Mouse (Mus musculus): ENCODE data around the gene Arpc4. TPM values are rescaled to one million over a fixed set of nuclear protein-coding genes. Genes with fewer than 3 reads are reported as not detected.

The Arpc4 gene
- total RNA-seq, 2 experiments from 2014 or later = 124 to 138 TPM

DNA sequence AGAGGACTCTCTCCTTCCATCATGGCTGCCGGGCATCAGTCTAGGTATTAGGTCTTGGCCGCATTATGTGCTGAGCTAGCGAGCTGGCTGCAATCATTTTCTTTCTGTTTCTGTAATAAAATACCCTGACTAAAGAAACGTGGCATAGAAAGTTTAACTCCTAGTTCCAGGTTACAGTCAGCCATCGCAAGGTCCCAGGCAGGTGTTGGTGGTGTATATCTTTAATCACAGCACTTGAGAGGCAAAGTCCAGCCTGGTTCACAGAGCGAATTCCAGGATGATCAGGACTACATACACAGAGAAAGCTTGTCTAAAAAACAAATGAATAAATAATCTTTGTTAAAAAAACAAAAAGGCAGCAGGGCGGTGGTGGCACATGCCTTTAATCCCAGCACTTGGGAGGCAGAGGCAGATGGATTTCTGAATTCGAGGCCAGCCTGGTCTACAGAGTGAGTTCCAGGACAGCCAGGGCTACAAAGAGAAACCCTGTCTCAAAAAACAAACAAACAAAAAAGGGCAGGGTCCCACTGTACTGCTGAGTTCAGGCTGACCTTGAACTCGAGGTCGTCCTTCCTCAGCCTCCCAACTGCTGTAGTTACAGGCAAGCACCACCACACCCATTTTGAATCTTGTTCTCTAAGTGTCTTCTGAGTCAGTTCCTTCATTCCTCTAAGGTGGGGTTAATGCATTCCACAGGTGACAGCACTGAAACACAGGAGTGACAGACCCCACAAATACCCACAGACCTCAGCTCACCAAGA is 18.5 kb downstream of the Arpc4 start:
- no peak for DNase-seq
- intact Hi-C loops (cut with DNase I) = no loop called here

DNA sequence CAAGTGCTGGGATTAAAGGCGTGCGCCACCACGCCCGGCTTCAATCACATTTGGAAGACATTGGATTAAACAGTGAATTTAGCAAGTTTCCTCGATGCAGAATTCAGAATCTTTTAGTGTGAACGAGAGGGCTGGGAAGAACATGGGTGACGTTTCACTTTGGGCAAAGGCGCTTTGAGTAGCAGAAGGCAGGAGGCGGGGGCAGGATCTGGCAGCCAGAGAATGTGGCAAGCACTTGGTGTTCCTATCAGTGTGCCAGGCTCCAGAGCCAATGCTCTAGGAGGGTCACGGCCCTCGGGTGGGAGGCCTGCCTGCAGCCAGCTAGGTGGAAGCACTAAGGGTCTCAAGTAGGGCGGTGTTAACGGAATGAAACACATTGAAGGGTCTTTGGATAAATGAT is 24.2 kb downstream of the Arpc4 start:
- no peak for DNase-seq
- intact Hi-C loops (cut with DNase I) = no loop called here

DNA sequence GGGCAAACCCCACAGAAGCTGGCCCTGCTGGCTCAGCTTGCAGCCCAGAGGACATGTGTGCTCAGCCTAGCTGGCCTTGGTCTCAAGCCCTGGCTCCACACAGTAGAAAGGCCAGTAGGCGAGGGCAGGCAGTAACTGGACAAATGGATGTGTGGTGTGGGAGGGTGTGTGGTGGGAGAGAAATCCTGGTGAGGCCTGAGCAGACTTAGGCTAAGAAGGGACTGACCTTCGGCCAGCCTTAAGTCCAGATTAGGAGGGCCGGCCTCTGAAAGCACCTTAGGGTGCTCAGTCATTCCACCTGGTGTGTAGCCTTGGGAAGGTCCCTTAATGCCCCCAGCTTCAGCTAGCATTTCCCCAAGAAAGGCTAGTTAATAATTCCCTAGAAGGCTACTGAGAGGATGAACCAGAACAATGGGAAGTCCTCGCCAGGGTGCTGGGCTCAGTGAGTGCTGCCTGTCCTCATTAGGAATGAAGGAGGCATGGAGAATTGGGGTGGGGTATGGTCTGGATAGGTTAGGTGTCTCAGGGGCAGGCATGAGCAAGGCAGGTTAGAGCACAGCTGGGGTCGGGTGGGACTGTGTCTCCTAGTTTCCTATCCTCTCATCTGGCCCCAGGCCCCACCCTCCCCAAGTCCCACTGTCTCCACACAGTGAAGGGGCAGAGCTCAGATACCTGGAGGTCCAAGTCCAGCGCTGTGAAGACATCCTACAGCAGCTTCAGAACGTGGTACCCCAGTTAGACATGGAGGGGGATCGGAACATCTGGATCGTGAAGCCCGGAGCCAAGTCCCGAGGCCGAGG is 26.9 kb downstream of the Arpc4 start:
- intact Hi-C loops (cut with DNase I) = no loop called here
- DNase-seq = no peak

- no peak for DNase-seq
- intact Hi-C loops (cut with DNase I) = no loop called here
Observed at GRCm38 (mm10) chr6:113405483-113405882, 27.6 kb downstream of the Arpc4 start.

GRCm38 (mm10) chr6:113406683-113407082 is 28.8 kb downstream of the Arpc4 start:
- DNase-seq = no peak
- intact Hi-C loops (cut with DNase I) = no loop called here

DNA sequence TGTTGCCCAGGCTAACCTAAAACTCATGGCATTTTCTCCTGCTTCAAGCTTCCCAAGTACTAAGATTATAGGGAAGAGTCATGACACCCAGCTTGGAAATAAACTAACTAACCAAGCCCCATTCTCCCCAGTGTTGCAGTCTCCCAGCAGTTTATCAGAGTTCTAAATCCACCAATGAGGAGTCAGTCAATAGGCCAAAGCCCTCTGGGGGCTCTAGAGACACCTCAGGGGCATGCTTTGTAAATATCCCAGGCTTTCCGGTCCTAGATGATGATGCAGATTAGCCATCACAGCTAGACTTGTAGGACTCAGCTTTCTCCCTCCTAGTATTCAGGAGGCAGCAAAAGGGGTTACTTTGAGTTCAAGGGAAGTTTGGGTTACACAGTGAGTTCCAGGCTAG is 32.1 kb downstream of the Arpc4 start:
- DNase-seq = no peak
- intact Hi-C loops (cut with DNase I) = no loop called here

GRCm38 (mm10) chr6:113416416-113416815 is 38.5 kb downstream of the Arpc4 start:
- no peak for DNase-seq
- intact Hi-C loops (cut with DNase I) = no loop called here

DNA sequence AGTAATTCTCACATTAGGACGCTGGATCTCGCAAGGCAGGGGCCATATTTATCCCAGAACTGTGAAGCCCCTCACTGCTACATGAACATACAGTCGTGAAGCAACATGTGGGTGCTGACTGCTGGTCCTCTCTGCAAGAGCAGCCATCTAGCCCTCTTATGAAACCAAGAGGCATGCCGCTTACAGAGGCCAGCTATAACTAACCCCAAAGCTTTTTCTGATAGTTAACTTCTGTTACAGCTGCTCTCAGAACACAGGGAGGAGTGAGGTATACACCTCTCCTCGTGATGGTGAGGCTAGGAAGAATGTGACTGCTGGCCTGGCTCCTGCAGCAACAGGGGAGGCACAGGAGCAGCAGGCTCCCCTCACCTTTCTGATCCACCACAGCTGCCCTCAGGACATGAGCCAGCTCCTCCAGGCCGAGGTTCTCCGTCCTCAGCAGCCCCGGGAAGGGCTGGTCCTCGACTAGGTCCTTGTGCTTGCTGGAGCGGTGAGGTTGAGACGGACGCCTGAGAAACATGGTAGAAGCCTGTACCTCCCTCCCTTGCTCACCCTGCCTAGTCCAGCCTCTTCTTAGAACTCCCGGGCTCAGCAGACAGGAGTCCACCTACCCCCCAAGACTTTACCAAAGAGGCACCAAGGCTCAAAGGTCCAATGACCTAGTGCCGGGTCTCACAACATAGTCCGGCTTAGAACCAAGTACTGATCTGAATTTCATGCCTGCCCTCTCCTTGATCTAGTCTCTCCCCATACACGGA is 40.7 kb downstream of the Arpc4 start:
- intact Hi-C loops (cut with DNase I) = no loop called here
- DNase-seq = no peak

DNA sequence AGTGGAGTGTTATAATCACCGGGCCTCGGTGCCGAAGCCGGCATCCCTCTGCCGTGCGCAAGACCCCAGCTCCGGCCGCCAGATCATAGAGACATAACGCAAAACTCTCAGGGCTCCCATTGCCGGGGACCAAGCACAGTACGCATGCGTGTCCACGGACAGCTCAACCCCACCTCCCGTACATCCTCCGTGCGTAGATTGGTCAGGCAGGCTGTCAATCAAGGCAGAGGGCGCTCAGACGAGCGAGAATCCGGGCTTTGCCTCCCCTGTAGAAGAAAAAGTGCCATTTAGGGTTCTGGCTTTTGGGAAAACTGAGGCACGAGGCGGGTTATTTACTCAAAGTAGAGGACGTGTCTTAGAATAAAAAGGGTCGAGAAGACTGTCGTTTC is 41.3 kb downstream of the Arpc4 start, which contains the start of gene Rpusd3:
Gene Rpusd3 (minus strand): TSS at position 142 of the 389 bp plus-strand sequence.
- intact Hi-C loops (cut with DNase I) = no loop called here
- DNase-seq = peak; percentile 98 to 100

DNA sequence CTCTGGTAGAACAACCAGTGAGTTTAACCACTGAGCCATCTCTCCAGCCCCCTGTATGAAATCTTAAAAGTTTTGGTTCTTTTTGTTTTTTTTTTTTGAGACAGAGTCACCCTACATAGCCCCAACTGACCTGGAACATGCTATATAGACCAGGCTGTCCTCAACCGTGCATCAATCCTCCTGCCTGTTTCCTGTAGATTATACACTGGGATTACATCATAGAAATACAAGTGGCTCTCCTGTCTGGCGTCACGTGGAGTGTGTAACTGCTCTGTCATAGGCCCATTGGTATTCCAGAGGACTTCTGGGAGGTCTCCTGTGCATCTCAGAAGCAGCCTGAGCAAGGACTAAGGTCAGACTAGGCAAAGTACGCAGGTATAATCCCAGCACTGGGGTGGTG is 45.1 kb downstream of the Arpc4 start:
- DNase-seq = no peak
- intact Hi-C loops (cut with DNase I) = no loop called here

GRCm38 (mm10) chr6:113424187-113424586 is 46.3 kb downstream of the Arpc4 start:
- intact Hi-C loops (cut with DNase I) = no loop called here
- DNase-seq = peak in 1 of 2 experiments; percentile 30

- intact Hi-C loops (cut with DNase I) = no loop called here
- DNase-seq = no peak
Observed at GRCm38 (mm10) chr6:113426696-113427095, 48.8 kb downstream of the Arpc4 start.

- intact Hi-C loops (cut with DNase I) = no loop called here
- peak; percentile 23 to 63 for DNase-seq
Observed at GRCm38 (mm10) chr6:113427397-113427796, 49.5 kb downstream of the Arpc4 start.

- intact Hi-C loops (cut with DNase I) = no loop called here
- no peak for DNase-seq
Observed at GRCm38 (mm10) chr6:113428006-113428405, 50.1 kb downstream of the Arpc4 start.

- intact Hi-C loops (cut with DNase I) = no loop called here
- no peak for DNase-seq
Observed at GRCm38 (mm10) chr6:113429965-113430364, 52.0 kb downstream of the Arpc4 start.

DNA sequence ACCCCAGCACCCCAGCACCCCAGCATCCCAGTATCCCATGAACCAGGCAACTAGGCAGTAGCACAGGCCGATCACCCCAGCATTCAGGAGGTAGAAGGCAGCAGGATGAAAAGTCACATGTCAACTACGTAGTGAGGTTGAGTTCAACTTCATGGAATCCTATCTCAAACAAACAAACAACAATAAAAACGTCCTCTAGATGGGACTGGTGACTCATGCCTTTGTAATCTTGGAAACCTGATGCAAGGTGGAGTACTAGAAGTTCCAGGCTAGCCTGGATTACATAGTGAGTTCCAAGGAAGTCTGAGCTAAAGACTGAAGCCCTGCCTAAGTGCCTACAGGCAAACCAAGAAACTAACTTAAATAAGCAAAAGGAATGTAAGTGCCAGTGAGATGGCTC is 52.9 kb downstream of the Arpc4 start:
- no peak for DNase-seq
- intact Hi-C loops (cut with DNase I) = no loop called here

GRCm38 (mm10) chr6:113431801-113432200 is 53.9 kb downstream of the Arpc4 start:
- intact Hi-C loops (cut with DNase I) = no loop called here

GRCm38 (mm10) chr6:113433661-113434060 is 55.7 kb downstream of the Arpc4 start:
- intact Hi-C loops (cut with DNase I) = no loop called here
- no peak for DNase-seq

More at GRCm38 (mm10) chr6:113431801-113432200, 53.9 kb downstream of the Arpc4 start:
- DNase-seq = no peak

DNA sequence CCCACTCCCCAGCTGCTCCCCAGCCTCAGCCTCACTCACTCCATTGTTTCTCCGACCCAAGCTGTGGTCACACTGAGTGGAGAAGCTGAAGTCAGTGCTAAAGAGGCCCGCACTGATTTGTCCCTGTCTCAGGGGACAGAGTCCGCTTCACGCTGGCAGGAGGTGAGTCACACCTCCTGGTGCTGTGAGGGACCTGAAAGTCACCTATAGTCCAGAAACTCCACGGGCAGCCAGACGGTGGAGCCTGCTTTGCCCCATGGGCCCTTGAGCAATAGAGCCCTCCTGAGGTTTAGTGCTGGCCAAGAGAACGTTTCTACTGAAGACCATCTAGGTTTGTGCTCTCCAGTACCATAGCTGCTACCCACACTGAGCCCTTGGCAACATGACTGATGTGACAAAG is 56.8 kb downstream of the Arpc4 start:
- DNase-seq = no peak
- intact Hi-C loops (cut with DNase I) = no loop called here

GRCm38 (mm10) chr6:113435664-113436205 is 57.8 kb downstream of the Arpc4 start, which contains the start of gene Cidec:
Gene Cidec (minus strand): TSS chr6:113435760.
- intact Hi-C loops (cut with DNase I) = no loop called here
- DNase-seq = no peak

DNA sequence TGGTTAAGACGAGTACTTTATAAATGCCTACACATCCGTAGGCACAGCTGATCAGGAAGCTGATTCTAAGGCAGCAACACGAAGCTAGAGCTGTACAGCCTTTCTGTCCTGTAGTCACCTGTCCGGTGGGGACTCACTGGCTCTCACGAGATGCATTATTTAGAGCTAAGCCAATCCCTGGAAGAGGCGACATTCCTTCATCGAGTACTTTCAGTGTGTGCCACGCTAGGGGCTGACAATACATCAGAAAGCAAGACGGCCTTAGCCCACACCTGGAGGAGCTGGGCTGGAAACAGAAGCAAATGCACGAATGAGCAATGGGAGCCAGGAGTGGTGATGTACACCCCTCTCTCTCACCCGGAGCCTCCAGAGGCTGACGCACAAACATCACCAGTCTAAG is 59.2 kb downstream of the Arpc4 start:
- intact Hi-C loops (cut with DNase I) = no loop called here
- DNase-seq = no peak
